Mouse (Mus musculus) heart, embryonic 14.5 days (tissue): ENCODE results near the gene Tmem50b. TPM values are rescaled to one million over a fixed set of nuclear protein-coding genes. Genes with fewer than 3 reads are reported as not detected.

Source experiments
- ATAC-seq: fragments of 200-750 bp; cut with Nextera tagmentation; 2 replicates; pipeline ENCODE4 v1.8.0; 2017; ENCODE audit warnings: low read depth, moderate TSS enrichment; ENCODE audit not compliant: insufficient number of reproducible peaks, insufficient read depth, low FRiP score
- H3K27ac ChIP-seq, 2 experiments: fragments of 200-500 bp in 1 of 2; fragments of 300-500 bp in 1 of 2; sonication (generic) in 1 of 2; replicated peaks in 1 of 2; 2 replicates each; pipeline ENCODE4 v1.5.1; 2012 to 2014; ENCODE audit warnings: low read depth in 2 of 2, low read length in 2 of 2, control low read depth in 1 of 2, mild to moderate bottlenecking in 1 of 2, mixed read lengths in 1 of 2; ENCODE audit not compliant: control insufficient read depth in 1 of 2, insufficient read depth in 1 of 2
- H3K27me3 ChIP-seq: fragments of 300-500 bp; sonication (generic); 2 replicates; pipeline ENCODE4 v1.6.1; 2014; ENCODE audit warnings: mild to moderate bottlenecking, low read length, control low read depth; ENCODE audit not compliant: control insufficient read depth, insufficient read depth
- H3K36me3 ChIP-seq: fragments of 300-500 bp; sonication (generic); 2 replicates; pipeline ENCODE4 v1.6.1; 2014; ENCODE audit warnings: mild to moderate bottlenecking, control low read depth, low read length, mixed read lengths; ENCODE audit not compliant: control insufficient read depth, insufficient read depth
- H3K4me1 ChIP-seq, 2 experiments: fragments of 200-500 bp in 1 of 2; fragments of 300-500 bp in 1 of 2; sonication (generic) in 1 of 2; 2 replicates each; pipeline ENCODE4 v1.6.1; 2012 to 2014; ENCODE audit warnings: low read length in 2 of 2, control low read depth in 1 of 2, mixed read lengths in 1 of 2; ENCODE audit not compliant: control insufficient read depth in 2 of 2, insufficient read depth in 2 of 2
- H3K4me2 ChIP-seq: fragments of 300-500 bp; sonication (generic); 2 replicates; pipeline ENCODE4 v1.6.1; 2014; ENCODE audit warnings: mild to moderate bottlenecking, low read length
- H3K4me3 ChIP-seq, 2 experiments: fragments of 200-500 bp in 1 of 2; fragments of 300-500 bp in 1 of 2; sonication (generic) in 1 of 2; 2 replicates each; pipeline ENCODE4 v1.5.1; 2012 to 2014; ENCODE audit warnings: low read length in 2 of 2, mild to moderate bottlenecking in 2 of 2, control low read depth in 1 of 2, low read depth in 1 of 2, moderate library complexity in 1 of 2; ENCODE audit not compliant: control insufficient read depth in 1 of 2, insufficient read depth in 1 of 2
- H3K9ac ChIP-seq: fragments of 300-500 bp; sonication (generic); 2 replicates; pipeline ENCODE4 v1.6.1; 2014; ENCODE audit warnings: mild to moderate bottlenecking, low read length
- H3K9me3 ChIP-seq: fragments of 300-500 bp; sonication (generic); 2 replicates; pipeline ENCODE4 v1.6.1; 2016; ENCODE audit warnings: low read length, control low read depth; ENCODE audit not compliant: control insufficient read depth
- WGBS: fragments of 180-500 bp; shearing (Covaris S2); extraction: QIAGEN DNeasy Blood & Tissue Kit; methylation state at CpG from one replicate; pipeline ENCODE4 v1.1.7; 2014; 5-methylcytosine and 5-hydroxymethylcytosine counted together
- polyA plus RNA-seq: library from polyadenylated mRNA; unstranded; fragments of >200 nt; fragmentation: Nextera tagmentation; extraction: Ambion mirVana; gene quantifications from 2 replicates; pipeline ENCODE4 v1.2.1, GENCODE M21; 2014

Gene Tmem50b
- polyA plus RNA-seq, 1 experiment from 2014 or later = 60.5 TPM

DNA sequence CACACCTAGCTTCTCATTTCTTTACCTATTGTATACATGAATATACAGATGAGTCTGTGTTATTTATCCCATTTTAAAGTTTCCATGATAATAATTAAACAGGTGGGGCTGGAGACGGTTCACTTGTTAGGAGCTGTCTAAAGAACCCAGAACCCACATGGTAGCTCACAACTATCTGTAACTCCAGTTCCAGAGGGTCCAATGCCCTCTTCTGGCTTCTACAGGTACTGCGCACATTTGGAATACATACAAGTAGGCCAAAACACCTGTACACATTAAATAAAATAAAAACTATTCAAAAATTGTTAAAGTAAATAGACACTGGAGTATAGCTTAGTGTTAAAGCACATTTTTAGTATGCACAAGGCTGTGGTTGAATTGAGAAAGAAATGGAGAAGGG is 15.3 kb downstream of the Tmem50b start:
- H3K36me3 ChIP-seq = peaks cover 54% of the 10 kb centered on the region
- no peaks in the 10 kb centered on the region for H3K27me3 ChIP-seq
- H3K4me2 ChIP-seq = no peak overlapping the region
- H3K9me3 ChIP-seq = no peaks in the 10 kb centered on the region
- H3K4me1 ChIP-seq = no peaks in the 10 kb centered on the region
- H3K27ac ChIP-seq = no peak overlapping the region
- 79% methylated on average over 2 of the region's 2 CpGs for WGBS
- H3K4me3 ChIP-seq = no peak overlapping the region
- H3K9ac ChIP-seq = no peak overlapping the region
- no peak for ATAC-seq

DNA sequence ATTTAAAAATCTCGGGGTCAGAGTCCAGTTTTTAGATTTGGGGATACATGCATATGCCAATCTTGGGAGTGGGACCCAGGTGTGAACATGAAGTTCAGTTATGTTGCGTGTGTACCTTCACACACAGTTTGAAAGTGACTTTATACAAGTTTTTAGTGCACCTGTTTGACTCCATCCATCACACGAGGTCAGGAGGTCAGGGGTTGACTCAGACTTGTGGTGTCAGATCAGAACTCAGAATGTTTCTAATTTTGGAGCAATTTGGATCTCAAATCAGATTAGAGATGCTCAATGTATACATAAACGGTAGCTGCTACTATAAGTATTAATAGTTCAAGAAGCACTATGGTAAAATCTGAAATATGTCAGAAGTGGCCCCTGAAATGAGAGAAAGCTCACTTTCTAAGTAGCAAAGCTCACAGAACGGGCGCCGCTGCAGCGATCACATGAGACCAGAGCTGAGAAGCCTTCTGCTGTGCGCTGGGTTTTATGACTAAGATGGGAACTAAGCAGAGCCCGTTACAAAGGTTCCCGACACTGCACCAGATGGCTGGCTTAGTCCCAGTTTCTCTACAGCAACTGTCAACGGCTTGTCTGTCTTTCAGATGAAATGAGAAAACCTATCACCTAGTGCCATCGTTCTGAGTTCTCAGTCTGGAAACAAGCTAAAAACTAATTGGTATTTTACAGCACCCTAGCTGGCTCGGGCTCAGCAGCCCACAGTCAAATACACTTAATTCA is 18.4 kb downstream of the Tmem50b start:
- Histone ChIP-seq H3K9me3 (no peaks in the 10 kb centered on the region), H3K36me3 (peaks cover 38% of the 10 kb centered on the region), H3K4me1 (no peaks in the 10 kb centered on the region), H3K4me3 (no peak overlapping the region), H3K4me2 (no peak overlapping the region), H3K27me3 (no peaks in the 10 kb centered on the region), H3K9ac (no peak overlapping the region), H3K27ac (no peak overlapping the region)
- WGBS = 76% methylated on average over 14 of the region's 14 CpGs
- ATAC-seq = no peak

DNA sequence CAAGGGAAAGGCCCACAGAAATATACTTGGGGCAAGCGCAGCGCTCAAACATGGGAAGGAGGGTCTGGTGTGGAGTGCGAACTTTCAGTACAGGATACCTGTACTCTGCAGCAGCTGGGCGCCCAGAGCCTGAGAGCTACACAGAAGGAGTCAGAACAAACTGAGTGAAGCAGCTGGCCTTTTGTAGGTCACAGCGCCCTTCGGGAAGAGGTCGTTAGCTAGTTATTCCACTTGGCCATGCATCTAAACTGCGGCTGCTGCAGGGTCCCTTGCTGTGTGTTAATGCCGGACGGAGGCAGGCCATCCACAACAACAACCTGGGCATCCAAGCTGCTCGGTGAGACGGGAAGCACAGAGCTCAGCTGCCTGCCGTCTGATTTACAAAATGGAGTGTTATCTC is 22.4 kb downstream of the Tmem50b start:
- Histone ChIP-seq H3K36me3 (peaks cover 25% of the 10 kb centered on the region), H3K4me2 (no peak overlapping the region), H3K4me1 (no peaks in the 10 kb centered on the region), H3K27ac (no peak overlapping the region), H3K9ac (no peak overlapping the region), H3K4me3 (no peak overlapping the region), H3K9me3 (no peaks in the 10 kb centered on the region), H3K27me3 (no peaks in the 10 kb centered on the region)
- WGBS = 61% methylated on average over 13 of the region's 13 CpGs
- no peak for ATAC-seq

DNA sequence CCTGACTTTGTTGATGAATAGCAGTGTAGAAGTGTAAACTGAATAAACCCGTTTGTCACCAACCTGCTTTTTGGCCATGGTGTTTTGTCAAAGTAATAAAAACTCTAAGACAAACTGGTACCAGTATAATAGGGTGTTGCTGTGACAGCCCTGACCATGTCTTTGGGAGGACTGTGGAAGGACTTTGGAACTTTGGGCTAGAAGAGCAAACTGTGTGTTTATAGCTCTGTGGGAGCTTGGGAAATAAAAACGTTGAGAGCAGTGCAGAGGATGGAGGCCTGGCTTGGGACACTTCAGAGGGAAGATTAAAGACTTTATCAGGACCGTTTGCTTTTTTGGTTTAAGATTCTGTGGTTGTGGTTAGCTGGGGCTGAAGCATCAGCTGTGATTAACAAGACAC is 26.5 kb downstream of the Tmem50b start:
- Histone ChIP-seq H3K9ac (no peak overlapping the region), H3K27ac (no peak overlapping the region), H3K27me3 (no peaks in the 10 kb centered on the region), H3K4me3 (no peak overlapping the region), H3K4me2 (no peak overlapping the region), H3K36me3 (peaks cover 2% of the 10 kb centered on the region; the same call in 1 of the 2 replicates), H3K9me3 (no peaks in the 10 kb centered on the region), H3K4me1 (no peaks in the 10 kb centered on the region)
- no peak for ATAC-seq
- WGBS = 50% methylated on average over 3 of the region's 3 CpGs

DNA sequence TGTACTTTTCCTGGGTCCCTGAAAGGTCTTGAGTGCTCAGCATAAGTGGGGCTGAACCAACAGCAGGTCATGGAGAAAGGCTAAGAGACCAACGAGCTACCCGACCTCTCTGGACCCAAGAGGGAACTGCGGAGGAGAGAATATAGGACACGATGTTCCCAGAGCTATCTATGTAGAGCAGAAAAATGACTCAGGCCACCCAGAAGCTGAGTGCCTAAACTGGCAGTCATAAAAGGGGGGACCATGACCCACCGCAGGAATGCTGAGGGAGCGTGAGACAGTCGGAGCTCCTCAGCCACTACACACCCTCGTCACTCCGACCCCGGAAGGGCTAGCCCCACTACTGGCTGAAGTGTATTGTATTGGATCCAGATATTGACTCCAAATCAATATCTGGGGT is 28.6 kb downstream of the Tmem50b start:
- Histone ChIP-seq H3K27ac (no peak overlapping the region), H3K9ac (no peak overlapping the region), H3K36me3 (peaks cover 10% of the 10 kb centered on the region), H3K9me3 (no peaks in the 10 kb centered on the region), H3K27me3 (no peaks in the 10 kb centered on the region), H3K4me3 (no peak overlapping the region), H3K4me2 (no peak overlapping the region), H3K4me1 (no peaks in the 10 kb centered on the region; a peak in 1 of 4 replicates)
- WGBS = 83% methylated on average over 10 of the region's 10 CpGs
- ATAC-seq = no peak

DNA sequence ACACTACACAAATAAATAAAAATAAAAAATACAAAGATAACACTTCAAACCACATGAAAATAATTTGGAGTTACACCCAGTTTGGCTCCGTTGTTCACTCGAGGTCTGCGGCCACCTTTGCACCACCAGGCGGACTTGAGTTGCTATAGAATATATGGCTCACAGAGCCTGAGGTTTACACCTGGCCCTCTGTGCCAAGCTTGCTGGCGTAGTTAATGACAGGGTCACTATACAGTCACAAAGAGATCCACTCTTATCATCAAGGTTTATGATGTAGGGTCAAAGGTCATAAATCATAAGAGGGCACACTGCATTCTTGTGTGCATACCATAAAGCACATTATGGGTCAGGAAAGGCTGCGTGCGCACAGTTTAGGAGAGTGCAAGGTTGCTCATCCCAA is 31.6 kb downstream of the Tmem50b start:
- Histone ChIP-seq H3K9me3 (no peaks in the 10 kb centered on the region), H3K27ac (no peak overlapping the region), H3K27me3 (no peaks in the 10 kb centered on the region), H3K4me3 (no peak overlapping the region), H3K4me2 (no peak overlapping the region), H3K4me1 (no peaks in the 10 kb centered on the region; a peak in 1 of 4 replicates), H3K9ac (no peak overlapping the region), H3K36me3 (peaks cover 40% of the 10 kb centered on the region)
- WGBS = 88% methylated on average over 7 of the region's 7 CpGs
- ATAC-seq = no peak

DNA sequence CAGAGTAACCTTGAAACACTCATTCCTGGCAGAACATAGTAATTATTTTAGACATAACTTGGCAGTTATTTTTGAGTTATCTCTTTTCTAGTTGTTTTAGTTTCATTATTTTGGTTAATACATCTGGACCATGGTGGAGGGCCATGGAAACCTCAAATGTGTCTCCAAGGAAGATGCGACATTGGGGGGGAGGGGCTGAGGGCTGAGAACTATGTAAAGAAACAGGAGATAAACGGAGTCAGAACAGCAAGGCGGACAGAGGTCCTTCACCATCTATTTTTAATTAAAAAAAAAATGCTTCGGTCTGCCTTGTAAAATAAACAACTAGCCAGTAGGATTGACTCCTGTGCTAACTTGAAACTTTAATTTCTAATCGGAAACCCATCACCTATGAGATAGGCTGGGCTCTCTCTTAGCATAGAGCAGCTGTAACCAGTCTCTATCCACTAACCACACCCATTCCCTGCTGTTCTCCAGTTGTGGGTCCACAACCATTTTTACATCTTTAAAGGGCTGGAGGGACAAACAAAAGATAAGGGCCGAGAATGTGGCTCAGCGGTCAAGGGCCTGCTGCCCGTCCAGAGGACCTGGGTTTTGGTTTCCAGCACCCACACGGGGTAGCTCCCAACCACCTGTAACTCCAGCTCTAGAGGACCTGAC is 32.2 kb downstream of the Tmem50b start:
- H3K9ac ChIP-seq = no peak overlapping the region
- H3K4me2 ChIP-seq = no peak overlapping the region
- ATAC-seq = no peak
- WGBS = 47% methylated on average over 9 of the region's 9 CpGs
- H3K9me3 ChIP-seq = no peaks in the 10 kb centered on the region
- H3K4me1 ChIP-seq = no peaks in the 10 kb centered on the region; a peak in 1 of 4 replicates
- H3K27ac ChIP-seq = no peak overlapping the region
- H3K27me3 ChIP-seq = no peaks in the 10 kb centered on the region
- H3K36me3 ChIP-seq = peaks cover 46% of the 10 kb centered on the region
- no peak overlapping the region for H3K4me3 ChIP-seq
